Mouse (Mus musculus): ENCODE measurements around the gene Gm10570.

Gene Gm10570

DNA sequence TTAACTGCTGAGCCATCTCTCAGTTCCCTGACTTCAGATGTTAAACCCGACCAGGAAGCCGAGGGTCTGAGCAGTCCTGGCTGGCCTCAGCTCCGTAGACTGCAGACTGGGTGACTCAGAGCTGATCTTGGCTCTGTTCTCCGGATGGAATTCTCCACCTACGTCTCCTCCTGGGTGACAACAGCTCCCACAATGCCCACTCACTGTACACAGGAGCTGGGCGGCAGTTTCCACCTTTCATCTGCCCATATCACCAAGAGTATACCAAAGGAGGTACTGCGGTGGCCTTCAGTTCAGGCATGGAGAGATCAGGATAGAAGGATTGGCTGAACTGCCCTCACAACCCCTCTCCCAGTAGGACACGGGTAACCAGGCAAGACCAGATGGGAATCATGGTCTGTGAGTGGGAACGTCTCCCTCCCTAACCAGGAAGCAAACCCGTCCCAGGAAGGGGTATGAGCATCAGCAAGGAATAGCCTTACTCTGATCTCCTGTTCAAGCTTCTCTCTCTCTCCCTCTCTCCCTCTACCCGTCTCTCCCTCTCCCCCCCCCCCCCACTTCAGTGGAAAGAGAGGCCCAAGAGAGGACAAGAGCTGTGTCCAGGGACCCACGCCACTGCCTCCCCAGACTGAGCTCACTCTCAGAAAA lies 34.7 kb downstream of the Gm10570 start:
- no peak for DNase-seq (ENCODE audit: low read depth in 1 of 2, low spot score in 2 of 2)

- no peak for DNase-seq (ENCODE audit: low read depth in 1 of 2, low spot score in 2 of 2)
Measured at GRCm38 (mm10) chr4:130270611-130271347, 37.7 kb downstream of the Gm10570 start.

- DNase-seq (ENCODE audit: low read depth in 1 of 2, low spot score in 2 of 2): no peak
Measured at GRCm38 (mm10) chr4:130270089-130270488, 38.4 kb downstream of the Gm10570 start.

DNA sequence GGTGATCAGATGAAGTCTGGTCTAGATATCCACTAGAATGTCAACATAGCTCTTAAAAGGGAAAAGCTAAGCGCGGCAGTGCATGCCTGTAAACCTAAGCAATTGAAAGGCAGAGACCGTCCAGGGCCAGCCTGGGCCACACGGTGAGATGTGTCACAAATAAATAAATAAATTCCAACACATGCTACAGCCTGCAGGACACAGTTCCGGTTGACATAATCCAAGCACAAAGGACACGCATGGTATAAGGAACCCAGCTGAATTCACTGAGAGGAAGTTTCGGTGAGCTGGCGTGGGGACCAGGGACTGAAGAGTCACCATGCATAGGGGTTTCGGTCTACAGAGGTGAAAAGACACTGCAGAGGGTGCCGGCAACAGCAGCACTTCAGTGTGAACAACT lies 39.7 kb downstream of the Gm10570 start:
- no peak for DNase-seq (ENCODE audit: low read depth in 1 of 2, low spot score in 2 of 2)

DNA sequence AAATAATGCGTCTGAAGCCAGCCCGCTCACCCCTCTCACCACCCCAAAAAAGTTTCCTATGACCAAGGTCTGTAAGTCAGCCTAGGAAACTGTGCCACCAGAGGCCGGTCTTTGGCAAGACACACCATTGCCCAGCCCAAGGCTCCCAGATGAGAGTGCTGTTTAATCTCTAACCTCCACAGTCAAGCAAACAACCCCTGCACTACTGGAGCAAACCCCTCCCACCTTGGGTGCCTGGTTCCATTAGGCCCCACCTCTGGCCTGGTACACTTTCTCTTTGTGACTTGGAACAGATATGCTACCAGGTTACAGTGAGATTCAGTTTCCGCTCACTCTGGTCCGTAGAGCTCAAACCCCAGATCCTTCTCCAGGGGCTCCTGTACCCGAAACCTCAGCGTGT lies 41.4 kb downstream of the Gm10570 start:
- no peak for DNase-seq (ENCODE audit: low read depth in 1 of 2, low spot score in 2 of 2)

DNA sequence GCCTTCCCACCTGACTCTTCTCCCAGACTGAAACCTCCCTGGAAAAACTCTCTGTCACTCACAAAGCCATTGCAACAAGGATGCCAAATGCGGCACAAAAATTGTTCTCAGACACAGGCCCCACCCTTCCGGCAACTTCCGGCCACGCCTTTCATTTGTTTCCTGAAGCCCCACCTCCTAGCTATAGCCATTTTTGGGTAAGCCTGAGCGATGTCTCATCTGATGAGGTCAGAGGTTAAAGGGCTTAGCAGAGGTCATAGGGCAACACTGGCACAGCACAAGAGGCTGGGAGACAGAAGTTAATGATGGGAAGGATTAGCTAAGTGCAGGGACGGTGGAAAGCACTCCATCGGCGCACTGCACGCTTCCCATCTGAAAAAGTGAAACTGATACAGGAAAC lies 41.9 kb downstream of the Gm10570 start:
- peak in 1 of 2 experiments; percentile 23 for DNase-seq (ENCODE audit: low read depth in 1 of 2, low spot score in 2 of 2)

DNA sequence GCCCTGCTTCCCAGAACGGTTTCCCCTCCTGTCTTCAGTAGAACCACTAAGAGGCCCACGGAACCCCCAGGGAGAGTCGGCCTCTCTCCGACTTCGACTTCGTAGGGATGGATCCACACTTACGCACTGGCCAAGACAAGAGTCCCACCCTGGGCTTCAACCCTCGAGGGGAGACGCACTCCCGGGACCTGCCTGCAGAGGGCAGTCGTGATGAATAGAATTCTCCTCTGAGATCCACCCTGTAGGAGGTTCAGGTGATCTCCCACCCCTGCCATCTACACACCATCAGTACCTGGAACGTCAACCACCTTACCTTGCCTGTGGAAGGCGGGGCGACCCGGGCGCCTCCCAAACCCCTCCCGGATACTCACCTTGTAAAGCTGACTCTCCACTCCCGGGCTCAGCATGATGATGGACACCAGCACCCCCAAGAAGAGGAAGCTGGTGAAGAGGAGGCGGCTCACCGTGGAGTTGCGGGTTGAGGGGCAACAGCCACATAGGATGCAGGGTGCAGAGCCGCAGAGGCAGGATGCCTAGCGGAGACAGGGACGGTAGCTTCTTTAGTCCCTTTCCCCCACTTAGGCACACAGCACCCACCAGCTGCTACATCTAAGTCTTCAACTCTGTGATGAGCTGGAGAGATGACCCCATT lies 43.6 kb downstream of the Gm10570 start:
- peak in 1 of 2 experiments; percentile 34 for DNase-seq (ENCODE audit: low read depth in 1 of 2, low spot score in 2 of 2)

DNA sequence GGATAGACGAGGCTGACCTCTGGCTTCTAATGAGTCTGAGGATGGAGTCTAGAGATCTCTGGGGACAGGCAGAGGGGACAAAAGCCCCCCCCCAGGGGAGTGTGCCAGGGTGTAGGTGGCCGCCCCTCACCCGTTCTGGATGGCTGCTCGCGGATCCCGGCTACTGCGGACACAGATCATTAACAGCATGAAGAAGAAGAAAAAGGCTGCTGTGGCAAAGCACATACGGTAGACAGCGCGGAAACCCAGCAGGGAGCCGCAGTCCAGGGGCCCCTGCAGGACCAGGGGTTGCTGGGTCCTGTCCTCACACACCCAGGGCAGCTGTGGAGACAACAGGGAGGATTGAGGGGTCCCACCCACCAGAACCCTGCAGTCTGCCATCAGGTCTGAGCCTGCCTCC lies 44.3 kb downstream of the Gm10570 start:
- no peak for DNase-seq (ENCODE audit: low read depth in 1 of 2, low spot score in 2 of 2)

GRCm38 (mm10) chr4:130260406-130260805 lies 48.1 kb downstream of the Gm10570 start:
- no peak for DNase-seq (ENCODE audit: low read depth in 1 of 2, low spot score in 2 of 2)

Data from monocyte, adult 2 months (primary cell).